Mouse (Mus musculus): ENCODE results near the gene Txndc17. TPM values are rescaled to one million over a fixed set of nuclear protein-coding genes. Genes with fewer than 3 reads are reported as not detected.

The Txndc17 gene
- polyA plus RNA-seq, 1 experiment from 2014 or later, result 175 TPM

- Histone ChIP-seq H3K4me3 (ENCODE audit: low read depth, low read length) (no peak overlapping the region), H3K27me3 (ENCODE audit: control insufficient read depth, insufficient read depth, low read length) (no peaks in the 10 kb centered on the region), H3K4me2 (ENCODE audit: low read depth, low read length) (no peak overlapping the region), H3K27ac (replicated peaks; ENCODE audit: low read depth, low read length) (no peak overlapping the region), H3K9ac (replicated peaks; ENCODE audit: low read length) (no peak overlapping the region), H3K36me3 (replicated peaks; ENCODE audit: control insufficient read depth, insufficient read depth, low read depth, low read length) (no peaks in the 10 kb centered on the region), H3K4me1 (ENCODE audit: control insufficient read depth, insufficient read depth, low read length) (no peaks in the 10 kb centered on the region), H3K9me3 (replicated peaks; ENCODE audit: control insufficient read depth, low read length) (no peaks in the 10 kb centered on the region)
- 89% methylated on average over 5 of the region's 5 CpGs for WGBS
- no peak for ATAC-seq (replicated peaks; ENCODE audit: insufficient number of reproducible peaks, low FRiP score, low TSS enrichment, low read depth)
- DNase-seq (ENCODE audit: low spot score), result no peak
Observed at GRCm38 (mm10) chr11:72180556-72180955, 26.8 kb upstream of the Txndc17 start.

GRCm38 (mm10) chr11:72181136-72181535, 26.2 kb upstream of the Txndc17 start:
- WGBS, result 93% methylated on average over 4 of the region's 4 CpGs
- Histone ChIP-seq H3K36me3 (replicated peaks; ENCODE audit: control insufficient read depth, insufficient read depth, low read depth, low read length) (no peaks in the 10 kb centered on the region), H3K9ac (replicated peaks; ENCODE audit: low read length) (no peak overlapping the region), H3K27me3 (ENCODE audit: control insufficient read depth, insufficient read depth, low read length) (no peaks in the 10 kb centered on the region), H3K9me3 (replicated peaks; ENCODE audit: control insufficient read depth, low read length) (no peaks in the 10 kb centered on the region), H3K27ac (replicated peaks; ENCODE audit: low read depth, low read length) (no peak overlapping the region), H3K4me1 (ENCODE audit: control insufficient read depth, insufficient read depth, low read length) (no peaks in the 10 kb centered on the region), H3K4me3 (ENCODE audit: low read depth, low read length) (no peak overlapping the region), H3K4me2 (ENCODE audit: low read depth, low read length) (no peak overlapping the region)
- DNase-seq (ENCODE audit: low spot score) (no peak), ATAC-seq (replicated peaks; ENCODE audit: insufficient number of reproducible peaks, low FRiP score, low TSS enrichment, low read depth) (no peak)

GRCm38 (mm10) chr11:72184252-72184651, 23.1 kb upstream of the Txndc17 start:
- Histone ChIP-seq H3K4me1 (ENCODE audit: control insufficient read depth, insufficient read depth, low read length) (no peaks in the 10 kb centered on the region), H3K36me3 (replicated peaks; ENCODE audit: control insufficient read depth, insufficient read depth, low read depth, low read length) (no peaks in the 10 kb centered on the region; the same call in 1 of the 2 replicates), H3K9ac (replicated peaks; ENCODE audit: low read length) (no peak overlapping the region), H3K9me3 (replicated peaks; ENCODE audit: control insufficient read depth, low read length) (no peaks in the 10 kb centered on the region), H3K27ac (replicated peaks; ENCODE audit: low read depth, low read length) (no peak overlapping the region), H3K27me3 (ENCODE audit: control insufficient read depth, insufficient read depth, low read length) (no peaks in the 10 kb centered on the region), H3K4me3 (ENCODE audit: low read depth, low read length) (no peak overlapping the region), H3K4me2 (ENCODE audit: low read depth, low read length) (no peak overlapping the region)
- WGBS, result 85% methylated on average over 4 of the region's 4 CpGs
- no peak for ATAC-seq (replicated peaks; ENCODE audit: insufficient number of reproducible peaks, low FRiP score, low TSS enrichment, low read depth)
- DNase-seq (ENCODE audit: low spot score), result no peak

- Histone ChIP-seq H3K9ac (replicated peaks; ENCODE audit: low read length) (no peak overlapping the region), H3K4me2 (ENCODE audit: low read depth, low read length) (no peak overlapping the region), H3K27ac (replicated peaks; ENCODE audit: low read depth, low read length) (no peak overlapping the region), H3K4me3 (ENCODE audit: low read depth, low read length) (no peak overlapping the region), H3K4me1 (ENCODE audit: control insufficient read depth, insufficient read depth, low read length) (no peaks in the 10 kb centered on the region), H3K27me3 (ENCODE audit: control insufficient read depth, insufficient read depth, low read length) (no peaks in the 10 kb centered on the region), H3K36me3 (replicated peaks; ENCODE audit: control insufficient read depth, insufficient read depth, low read depth, low read length) (no peaks in the 10 kb centered on the region; the same call in 1 of the 2 replicates), H3K9me3 (replicated peaks; ENCODE audit: control insufficient read depth, low read length) (no peaks in the 10 kb centered on the region)
- WGBS, result 72% methylated on average over 1 of the region's 1 CpGs
- DNase-seq (ENCODE audit: low spot score) (no peak), ATAC-seq (replicated peaks; ENCODE audit: insufficient number of reproducible peaks, low FRiP score, low TSS enrichment, low read depth) (no peak)
Observed at GRCm38 (mm10) chr11:72190857-72191256, 16.5 kb upstream of the Txndc17 start.

GRCm38 (mm10) chr11:72194259-72194658, 13.1 kb upstream of the Txndc17 start:
- Histone ChIP-seq H3K27me3 (ENCODE audit: control insufficient read depth, insufficient read depth, low read length) (no peaks in the 10 kb centered on the region), H3K4me1 (ENCODE audit: control insufficient read depth, insufficient read depth, low read length) (no peaks in the 10 kb centered on the region), H3K4me2 (ENCODE audit: low read depth, low read length) (no peak overlapping the region), H3K9me3 (replicated peaks; ENCODE audit: control insufficient read depth, low read length) (no peaks in the 10 kb centered on the region), H3K36me3 (replicated peaks; ENCODE audit: control insufficient read depth, insufficient read depth, low read depth, low read length) (peaks cover 2% of the 10 kb centered on the region; the same call in 1 of the 2 replicates), H3K9ac (replicated peaks; ENCODE audit: low read length) (no peak overlapping the region), H3K4me3 (ENCODE audit: low read depth, low read length) (no peak overlapping the region), H3K27ac (replicated peaks; ENCODE audit: low read depth, low read length) (no peak overlapping the region)
- ATAC-seq (replicated peaks; ENCODE audit: insufficient number of reproducible peaks, low FRiP score, low TSS enrichment, low read depth) (no peak), DNase-seq (ENCODE audit: low spot score) (no peak)
- WGBS, result 96% methylated on average over 2 of the region's 2 CpGs

GRCm38 (mm10) chr11:72196506-72196905, 10.8 kb upstream of the Txndc17 start:
- no peak for DNase-seq (ENCODE audit: low spot score)
- H3K9ac ChIP-seq (replicated peaks; ENCODE audit: low read length), result no peak overlapping the region
- no peak for ATAC-seq (replicated peaks; ENCODE audit: insufficient number of reproducible peaks, low FRiP score, low TSS enrichment, low read depth)
- no peak overlapping the region for H3K4me2 ChIP-seq (ENCODE audit: low read depth, low read length)
- H3K36me3 ChIP-seq (replicated peaks; ENCODE audit: control insufficient read depth, insufficient read depth, low read depth, low read length), result peaks cover 2% of the 10 kb centered on the region; the same call in 1 of the 2 replicates
- H3K4me3 ChIP-seq (ENCODE audit: low read depth, low read length), result no peak overlapping the region
- H3K9me3 ChIP-seq (replicated peaks; ENCODE audit: control insufficient read depth, low read length), result no peaks in the 10 kb centered on the region
- H3K27me3 ChIP-seq (ENCODE audit: control insufficient read depth, insufficient read depth, low read length), result no peaks in the 10 kb centered on the region
- H3K4me1 ChIP-seq (ENCODE audit: control insufficient read depth, insufficient read depth, low read length), result no peaks in the 10 kb centered on the region
- WGBS, result 94% methylated on average over 8 of the region's 8 CpGs
- no peak overlapping the region for H3K27ac ChIP-seq (replicated peaks; ENCODE audit: low read depth, low read length)

GRCm38 (mm10) chr11:72203440-72203839, 3.9 kb upstream of the Txndc17 start:
- DNase-seq (ENCODE audit: low spot score), result no peak
- Histone ChIP-seq H3K4me1 (ENCODE audit: control insufficient read depth, insufficient read depth, low read length) (no peaks in the 10 kb centered on the region), H3K9ac (replicated peaks; ENCODE audit: low read length) (no peak overlapping the region)

GRCm38 (mm10) chr11:72205256-72205655, 2.1 kb upstream of the Txndc17 start:
- H3K9me3 ChIP-seq (replicated peaks; ENCODE audit: control insufficient read depth, low read length), result no peaks in the 10 kb centered on the region
- DNase-seq (ENCODE audit: low spot score) (no peak), ATAC-seq (replicated peaks; ENCODE audit: insufficient number of reproducible peaks, low FRiP score, low TSS enrichment, low read depth) (no peak)
- no peak overlapping the region for H3K9ac ChIP-seq (replicated peaks; ENCODE audit: low read length)
- H3K4me1 ChIP-seq (ENCODE audit: control insufficient read depth, insufficient read depth, low read length), result no peaks in the 10 kb centered on the region
- H3K4me3 ChIP-seq (ENCODE audit: low read depth, low read length), result no peak overlapping the region
- no peaks in the 10 kb centered on the region; the same call in 1 of the 2 replicates for H3K36me3 ChIP-seq (replicated peaks; ENCODE audit: control insufficient read depth, insufficient read depth, low read depth, low read length)
- no peak overlapping the region for H3K27ac ChIP-seq (replicated peaks; ENCODE audit: low read depth, low read length)
- no peak overlapping the region for H3K4me2 ChIP-seq (ENCODE audit: low read depth, low read length)
- no peaks in the 10 kb centered on the region for H3K27me3 ChIP-seq (ENCODE audit: control insufficient read depth, insufficient read depth, low read length)
- WGBS, result 79% methylated on average over 6 of the region's 6 CpGs

More at GRCm38 (mm10) chr11:72203440-72203839, 3.9 kb upstream of the Txndc17 start:
- no peak for ATAC-seq (replicated peaks; ENCODE audit: insufficient number of reproducible peaks, low FRiP score, low TSS enrichment, low read depth)
- Histone ChIP-seq H3K27ac (replicated peaks; ENCODE audit: low read depth, low read length) (no peak overlapping the region), H3K4me3 (ENCODE audit: low read depth, low read length) (no peak overlapping the region), H3K4me2 (ENCODE audit: low read depth, low read length) (no peak overlapping the region), H3K27me3 (ENCODE audit: control insufficient read depth, insufficient read depth, low read length) (no peaks in the 10 kb centered on the region), H3K36me3 (replicated peaks; ENCODE audit: control insufficient read depth, insufficient read depth, low read depth, low read length) (no peaks in the 10 kb centered on the region; the same call in 1 of the 2 replicates), H3K9me3 (replicated peaks; ENCODE audit: control insufficient read depth, low read length) (no peaks in the 10 kb centered on the region)
- 86% methylated on average over 1 of the region's 1 CpGs for WGBS

All from embryonic facial prominence, embryonic 11.5 days (tissue).